Mouse (Mus musculus): ENCODE results near the gene Ddah1. TPM values are rescaled to one million over a fixed set of nuclear protein-coding genes. Genes with fewer than 3 reads are reported as not detected.

The Ddah1 gene
- 1 to 10 TPM; 2.4 TPM for total RNA-seq (2021)
- long read RNA-seq, experiment 1, partial matches to known transcripts = 0 of 2 reads
- long read RNA-seq, experiment 1, other reads (novel, unspliced or antisense) = 1 of 2 reads
- long read RNA-seq, experiment 2 = 0 reads

GRCm38 (mm10) chr3:145758561-145759378 is at the start of gene Ddah1:
Gene Ddah1 (plus strand): TSS chr3:145758675.
- peak; percentile 78 to 84 for DNase-seq

GRCm38 (mm10) chr3:145715923-145716322 is 42.6 kb upstream of the Ddah1 start:
- DNase-seq = no peak

DNA sequence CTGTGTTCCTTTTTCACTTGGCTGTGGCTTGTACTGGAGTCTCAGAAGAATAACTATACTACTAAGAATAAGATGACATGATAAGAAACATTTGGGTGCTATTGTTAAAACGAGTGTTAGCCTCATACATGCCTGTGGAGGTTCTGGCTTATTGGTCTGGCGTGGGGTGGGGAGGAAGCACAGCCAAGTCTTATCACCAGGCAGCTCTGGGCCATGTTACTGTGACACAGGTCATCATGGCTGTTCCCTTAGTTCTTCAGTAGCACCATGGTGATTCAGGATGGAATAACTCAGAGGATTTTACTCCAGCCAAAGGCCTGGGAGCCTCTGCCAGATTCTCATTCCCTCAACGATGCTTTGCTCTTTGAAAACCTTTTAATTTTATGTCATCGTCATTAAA is 38.8 kb upstream of the Ddah1 start:
- no peak for DNase-seq

DNA sequence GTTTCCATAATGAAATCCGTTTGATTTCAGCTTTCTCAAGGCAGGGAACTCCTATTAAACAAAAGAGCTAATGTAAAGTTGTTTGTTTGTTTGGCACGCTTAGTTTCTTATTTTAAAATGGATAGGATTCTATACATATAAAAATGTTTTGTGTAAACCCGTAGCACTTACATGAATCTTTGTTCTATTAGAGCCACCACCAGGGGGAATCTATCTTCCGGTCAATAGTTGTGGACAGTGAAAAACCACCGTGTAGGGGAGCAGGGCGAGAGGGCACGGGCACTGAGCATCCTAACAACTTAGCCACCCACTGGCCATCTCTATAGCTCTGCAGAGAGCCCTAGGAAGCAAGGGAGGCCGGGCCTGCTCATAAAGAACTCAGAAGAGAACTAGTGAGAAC is 33.4 kb upstream of the Ddah1 start:
- DNase-seq = no peak

GRCm38 (mm10) chr3:145728336-145728735 is 30.1 kb upstream of the Ddah1 start:
- DNase-seq = no peak

- DNase-seq = peak; percentile 33 to 59
Observed at GRCm38 (mm10) chr3:145729531-145729930, 28.9 kb upstream of the Ddah1 start.

- peak; percentile 63 to 65 for DNase-seq
Observed at GRCm38 (mm10) chr3:145730092-145730491, 28.4 kb upstream of the Ddah1 start.

DNA sequence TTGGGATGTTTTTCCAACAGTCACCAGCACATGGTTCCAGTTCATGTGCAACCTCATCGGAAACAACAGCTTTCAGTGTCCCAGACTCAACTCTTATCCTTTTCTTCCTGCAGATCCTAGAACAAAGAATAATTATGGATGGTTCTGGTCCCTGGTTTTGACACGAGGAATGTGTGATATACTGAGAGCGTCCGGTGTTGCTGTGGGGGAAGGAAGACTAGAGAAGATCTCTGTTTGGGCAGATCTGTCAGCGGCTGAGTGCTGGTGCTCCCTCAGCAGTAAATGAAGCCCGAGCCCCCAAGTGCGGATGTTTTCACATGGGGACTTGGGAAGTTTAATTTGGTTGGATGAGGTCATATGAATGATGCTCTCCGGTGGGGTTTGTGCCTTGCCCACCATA is 23.6 kb upstream of the Ddah1 start:
- no peak for DNase-seq

DNA sequence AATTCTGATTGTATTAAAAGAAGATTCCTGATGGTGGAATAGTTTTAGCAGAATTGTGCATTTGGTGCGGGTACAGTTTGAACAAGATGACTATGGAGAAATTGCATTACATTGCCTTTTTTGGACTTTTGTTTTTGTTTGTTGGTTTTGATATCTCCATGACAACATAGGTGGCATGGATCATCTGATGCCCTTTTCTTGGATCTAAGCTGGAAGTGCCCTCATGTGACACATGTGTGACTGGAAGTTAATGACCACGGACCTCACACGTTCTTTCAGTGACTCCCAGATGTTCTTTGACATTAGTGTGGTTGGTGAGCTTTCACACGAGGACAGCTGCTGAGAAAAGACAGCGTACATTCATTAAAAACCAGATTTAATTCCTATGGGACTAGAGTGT is 21.9 kb upstream of the Ddah1 start:
- no peak for DNase-seq

- DNase-seq = peak; percentile 25 to 30
Observed at GRCm38 (mm10) chr3:145738662-145739061, 19.8 kb upstream of the Ddah1 start.

DNA sequence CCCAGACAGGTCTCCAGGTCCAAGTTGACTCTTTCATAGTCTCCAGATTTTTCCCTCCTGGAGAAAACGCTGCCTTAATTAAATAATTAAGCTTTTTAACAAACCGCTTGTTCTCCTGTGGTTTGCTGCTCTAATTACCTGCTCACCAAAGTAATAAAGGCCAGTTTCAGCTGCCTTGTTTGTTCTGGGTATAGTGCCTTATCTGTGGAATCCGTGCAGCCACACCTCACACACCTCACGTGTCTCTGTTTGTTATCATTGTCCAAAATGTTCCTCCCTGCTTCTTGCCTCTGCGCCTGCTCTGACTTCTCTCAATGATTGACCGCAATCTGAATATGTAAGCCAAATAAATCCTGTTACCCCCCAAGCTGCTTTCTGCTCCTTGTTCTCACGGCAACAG is 18.6 kb upstream of the Ddah1 start:
- no peak for DNase-seq

- no peak for DNase-seq
Observed at GRCm38 (mm10) chr3:145743050-145743449, 15.4 kb upstream of the Ddah1 start.

DNA sequence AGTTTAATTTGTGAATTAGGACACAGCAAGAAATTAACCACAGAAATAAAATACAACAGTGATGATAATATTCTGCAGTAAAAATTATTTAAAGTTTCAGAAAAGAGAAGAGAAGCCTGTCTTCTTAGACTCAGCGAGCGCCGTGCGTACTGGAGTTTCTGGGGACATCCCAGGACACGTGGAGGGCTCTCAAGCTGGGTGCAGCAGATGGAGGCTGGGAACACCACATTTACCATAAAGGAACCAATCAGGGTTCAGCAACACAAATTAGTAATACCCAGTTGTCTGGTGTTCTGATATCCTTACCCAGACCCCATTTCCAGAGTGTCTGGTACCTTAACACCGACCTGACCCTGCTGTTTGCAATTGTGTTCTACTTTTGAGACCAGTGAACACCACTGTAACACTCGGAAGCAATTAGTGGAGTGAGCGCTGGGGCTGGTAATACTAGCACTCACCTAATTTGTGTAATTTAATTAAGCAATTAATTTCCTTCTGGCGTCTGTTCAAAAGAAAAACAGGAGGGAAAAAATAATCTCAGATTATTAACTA is 14.9 kb upstream of the Ddah1 start:
- DNase-seq = no peak

GRCm38 (mm10) chr3:145748626-145749025 is 9.8 kb upstream of the Ddah1 start:
- DNase-seq = no peak

- DNase-seq = no peak
Observed at GRCm38 (mm10) chr3:145756457-145756856, 2.0 kb upstream of the Ddah1 start.

GRCm38 (mm10) chr3:145757177-145757576 is 1.3 kb upstream of the Ddah1 start:
- DNase-seq = peak in 1 of 2 experiments; percentile 11

DNA sequence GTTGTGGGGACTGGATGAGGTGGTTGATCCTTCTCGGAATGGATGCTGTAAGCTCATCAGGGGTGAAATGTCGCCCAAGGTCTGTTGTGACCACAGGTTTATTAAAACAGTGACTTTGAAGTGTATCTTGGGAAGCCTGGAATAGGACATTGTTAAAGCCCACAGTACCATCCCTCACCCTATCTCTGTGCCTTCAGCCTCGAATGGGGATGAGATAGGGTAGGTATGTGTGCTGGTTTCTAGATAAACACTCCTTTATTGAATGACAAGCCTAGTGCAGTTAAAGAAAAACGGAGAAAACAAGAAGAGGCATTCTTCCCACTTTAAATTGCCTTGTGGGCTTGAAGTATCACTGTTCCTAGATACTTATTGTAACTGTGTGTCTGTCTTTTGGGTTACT is 631 bp upstream of the Ddah1 start:
- no peak for DNase-seq

DNA sequence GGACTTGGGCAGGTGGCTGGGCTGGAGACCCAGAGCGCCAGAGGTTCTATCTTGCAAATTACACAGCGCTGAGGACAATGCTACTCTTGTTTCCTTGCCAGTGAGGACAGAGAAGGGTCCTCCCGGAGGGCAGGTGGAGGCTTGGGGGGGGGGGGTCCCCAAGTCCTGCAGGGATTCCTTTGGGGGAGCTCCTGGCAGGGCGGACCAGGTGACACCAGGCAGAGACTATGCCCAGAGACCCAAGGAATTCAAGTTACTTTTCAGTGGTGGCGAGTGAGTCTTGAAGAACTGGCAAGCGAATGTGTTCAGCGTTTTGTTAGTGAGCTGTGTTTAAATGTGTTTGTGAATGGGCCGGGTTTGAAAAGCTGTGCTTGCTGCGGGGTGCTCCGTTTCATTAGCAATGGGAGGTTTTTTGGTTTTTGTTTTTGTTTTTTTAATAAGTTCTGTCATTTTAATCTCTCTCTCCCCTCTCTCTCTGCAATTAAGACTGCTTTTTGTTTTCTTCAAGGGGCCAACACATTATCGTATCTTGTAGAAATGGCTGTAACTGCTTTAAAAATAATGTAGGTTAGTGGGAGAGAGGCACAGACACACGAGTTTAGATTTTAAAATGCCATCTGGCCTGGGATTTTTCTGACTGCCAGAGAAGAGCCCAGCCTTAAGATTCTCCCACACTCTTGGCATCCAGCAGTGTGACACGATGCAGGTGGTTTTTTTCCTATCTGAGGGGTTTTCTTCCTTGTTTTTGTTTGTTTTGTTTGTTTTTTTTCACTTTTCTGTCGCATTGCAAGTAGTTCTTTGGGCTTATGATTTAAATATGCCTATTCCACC is 1.1 kb downstream of the Ddah1 start:
- no peak for DNase-seq

- no peak for DNase-seq
Observed at GRCm38 (mm10) chr3:145760547-145760946, 2.1 kb downstream of the Ddah1 start.

- DNase-seq = no peak
Observed at GRCm38 (mm10) chr3:145761501-145762170, 3.2 kb downstream of the Ddah1 start.

DNA sequence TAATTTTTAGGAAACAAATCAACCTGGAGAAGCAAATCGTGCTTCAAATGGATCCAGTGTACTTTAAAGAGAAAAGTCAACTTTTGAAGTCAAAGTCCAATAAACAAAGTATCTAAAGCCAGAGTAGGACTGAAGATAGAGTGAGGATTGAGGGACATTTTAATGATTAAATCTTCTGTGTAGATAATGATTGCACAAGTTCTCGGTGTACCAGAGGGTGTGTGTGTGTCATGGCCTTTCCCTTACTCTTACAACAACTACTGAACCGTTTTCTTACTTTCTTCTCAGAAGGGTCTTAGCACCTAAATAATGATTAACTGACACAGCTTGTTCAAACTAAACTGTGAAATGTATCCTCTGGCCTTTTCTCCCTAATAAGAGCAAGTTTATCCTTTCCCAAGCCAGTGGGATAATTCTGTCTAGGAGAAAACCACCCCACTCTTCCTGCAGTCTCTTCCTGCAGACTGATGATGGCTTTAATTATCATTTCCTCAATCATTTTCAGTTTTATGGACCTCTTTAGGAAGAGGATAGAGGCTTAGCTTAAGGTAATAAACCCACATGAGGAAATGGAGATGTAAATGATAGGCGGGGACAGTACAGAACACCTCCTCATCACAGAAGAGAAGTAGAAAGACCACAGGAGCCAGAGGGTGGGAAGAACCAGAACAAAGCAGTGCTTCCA is 4.6 kb downstream of the Ddah1 start:
- DNase-seq = no peak

GRCm38 (mm10) chr3:145763642-145763972 is 5.1 kb downstream of the Ddah1 start:
- DNase-seq = no peak
